Mouse (Mus musculus) neural tube, embryonic 12.5 days (tissue): ENCODE measurements at regions not wholly inside any gene's neighbourhood (a gene's known extent, or its start where the extent isn't known, plus 50 kb on each side); places are given as distances from the start of the nearest gene placed in this dataset.
A peak's percentile ranks its signal among the peaks of the same experiment; 100 is the strongest.

Experiments
- ATAC-seq: fragments of 200-750 bp; cut with Nextera tagmentation; 2 replicates; pipeline ENCODE4 v1.8.0; 2017; ENCODE audit warnings: low read depth, mild to moderate bottlenecking, moderate TSS enrichment, moderate library complexity; ENCODE audit not compliant: low FRiP score
- H3K27ac ChIP-seq: fragments of 300-500 bp; sonication (generic); 2 replicates; pipeline ENCODE4 v1.5.1; 2016
- H3K27me3 ChIP-seq: fragments of 300-500 bp; sonication (generic); replicated peaks from 2 replicates; pipeline ENCODE4 v1.6.1; 2016; ENCODE audit warnings: mild to moderate bottlenecking
- H3K36me3 ChIP-seq: fragments of 300-500 bp; sonication (generic); 2 replicates; pipeline ENCODE4 v1.6.1; 2016; ENCODE audit warnings: mild to moderate bottlenecking
- H3K4me1 ChIP-seq: fragments of 300-500 bp; sonication (generic); 2 replicates; pipeline ENCODE4 v1.6.1; 2016
- H3K4me2 ChIP-seq: fragments of 300-500 bp; sonication (generic); replicated peaks from 2 replicates; pipeline ENCODE4 v1.6.1; 2016; ENCODE audit warnings: mild to moderate bottlenecking
- H3K4me3 ChIP-seq: fragments of 300-500 bp; sonication (generic); 2 replicates; pipeline ENCODE4 v1.5.1; 2016
- H3K9ac ChIP-seq: fragments of 300-500 bp; sonication (generic); 2 replicates; pipeline ENCODE4 v1.6.1; 2016; ENCODE audit warnings: mild to moderate bottlenecking
- H3K9me3 ChIP-seq: fragments of 300-500 bp; sonication (generic); 2 replicates; pipeline ENCODE4 v1.6.1; 2016; ENCODE audit warnings: mild to moderate bottlenecking
- whole genome bisulfite sequencing: fragments of 180-500 bp; shearing (Covaris S2); methylation state at CpG from one replicate; pipeline ENCODE4 v1.1.7; 2016; 5-methylcytosine and 5-hydroxymethylcytosine counted together

GRCm38 (mm10) chr10:46185763-46186458, 608.3 kb downstream of the Hace1 start:
- no peak overlapping the region for H3K4me2 ChIP-seq
- H3K4me1 ChIP-seq = no peaks in the 10 kb centered on the region
- no peak overlapping the region for H3K27ac ChIP-seq
- no peak overlapping the region for H3K4me3 ChIP-seq
- H3K36me3 ChIP-seq = no peaks in the 10 kb centered on the region
- no peaks in the 10 kb centered on the region for H3K27me3 ChIP-seq
- H3K9ac ChIP-seq = no peak overlapping the region
- WGBS = 73% methylated on average over 4 of the region's 4 CpGs
- ATAC-seq = no peak
- no peaks in the 10 kb centered on the region for H3K9me3 ChIP-seq

GRCm38 (mm10) chr10:46194143-46194542, 616.5 kb downstream of the Hace1 start:
- Histone ChIP-seq H3K4me1 (no peaks in the 10 kb centered on the region), H3K4me2 (no peak overlapping the region), H3K27me3 (no peaks in the 10 kb centered on the region), H3K9ac (no peak overlapping the region), H3K36me3 (no peaks in the 10 kb centered on the region), H3K4me3 (no peak overlapping the region), H3K9me3 (no peaks in the 10 kb centered on the region), H3K27ac (no peak overlapping the region)
- no peak for ATAC-seq

GRCm38 (mm10) chr10:46226837-46227402, 649.3 kb downstream of the Hace1 start:
- H3K27me3 ChIP-seq = no peaks in the 10 kb centered on the region
- 56% methylated on average over 7 of the region's 7 CpGs for WGBS

GRCm38 (mm10) chr10:46229608-46230007, 652.0 kb downstream of the Hace1 start:
- H3K4me1 ChIP-seq = no peaks in the 10 kb centered on the region
- no peak overlapping the region for H3K4me2 ChIP-seq
- no peaks in the 10 kb centered on the region for H3K36me3 ChIP-seq
- H3K27ac ChIP-seq = no peak overlapping the region
- peak; percentile 63; the same call in 1 of the 2 replicates for ATAC-seq
- no peaks in the 10 kb centered on the region for H3K27me3 ChIP-seq
- no peak overlapping the region for H3K9ac ChIP-seq
- no peak overlapping the region for H3K4me3 ChIP-seq
- no peaks in the 10 kb centered on the region for H3K9me3 ChIP-seq
- 40% methylated on average over 4 of the region's 4 CpGs for WGBS

More at GRCm38 (mm10) chr10:46226837-46227402, 649.3 kb downstream of the Hace1 start:
- no peak overlapping the region for H3K27ac ChIP-seq
- H3K36me3 ChIP-seq = no peaks in the 10 kb centered on the region
- H3K4me3 ChIP-seq = no peak overlapping the region
- no peak overlapping the region for H3K9ac ChIP-seq
- no peaks in the 10 kb centered on the region for H3K9me3 ChIP-seq
- no peak overlapping the region for H3K4me2 ChIP-seq
- no peak for ATAC-seq
- no peaks in the 10 kb centered on the region for H3K4me1 ChIP-seq

GRCm38 (mm10) chr10:46235581-46235980, 658.0 kb downstream of the Hace1 start:
- Histone ChIP-seq H3K36me3 (no peaks in the 10 kb centered on the region), H3K9ac (no peak overlapping the region), H3K4me2 (no peak overlapping the region), H3K27ac (no peak overlapping the region), H3K4me3 (no peak overlapping the region), H3K9me3 (no peaks in the 10 kb centered on the region), H3K27me3 (no peaks in the 10 kb centered on the region), H3K4me1 (no peaks in the 10 kb centered on the region)
- no peak for ATAC-seq
- 62% methylated on average over 2 of the region's 2 CpGs for WGBS

- WGBS = 55% methylated on average over 1 of the region's 1 CpGs
- no peaks in the 10 kb centered on the region for H3K9me3 ChIP-seq
- H3K36me3 ChIP-seq = no peaks in the 10 kb centered on the region
- H3K4me1 ChIP-seq = no peaks in the 10 kb centered on the region
- H3K4me3 ChIP-seq = no peak overlapping the region
- no peak overlapping the region for H3K27ac ChIP-seq
- no peak for ATAC-seq
- H3K9ac ChIP-seq = no peak overlapping the region
- no peak overlapping the region for H3K4me2 ChIP-seq
- no peaks in the 10 kb centered on the region for H3K27me3 ChIP-seq
Observed at GRCm38 (mm10) chr10:46255575-46255974, 677.9 kb downstream of the Hace1 start.

- Histone ChIP-seq H3K36me3 (no peaks in the 10 kb centered on the region), H3K27me3 (no peaks in the 10 kb centered on the region), H3K4me3 (no peak overlapping the region), H3K27ac (no peak overlapping the region), H3K9me3 (no peaks in the 10 kb centered on the region), H3K4me1 (no peaks in the 10 kb centered on the region), H3K4me2 (no peak overlapping the region), H3K9ac (no peak overlapping the region)
- WGBS = 90% methylated on average over 1 of the region's 1 CpGs
- ATAC-seq = no peak
Observed at GRCm38 (mm10) chr10:46269710-46270109, 692.1 kb downstream of the Hace1 start.

- no peaks in the 10 kb centered on the region for H3K9me3 ChIP-seq
- H3K27ac ChIP-seq = no peak overlapping the region
- no peaks in the 10 kb centered on the region for H3K4me1 ChIP-seq
- H3K9ac ChIP-seq = no peak overlapping the region
- H3K27me3 ChIP-seq = no peaks in the 10 kb centered on the region
- ATAC-seq = no peak
- H3K4me3 ChIP-seq = no peak overlapping the region
- H3K36me3 ChIP-seq = no peaks in the 10 kb centered on the region
- H3K4me2 ChIP-seq = no peak overlapping the region
- WGBS = 86% methylated on average over 1 of the region's 1 CpGs
Observed at GRCm38 (mm10) chr10:46273846-46274245, 696.2 kb downstream of the Hace1 start.

GRCm38 (mm10) chr10:46294290-46294689, 716.7 kb downstream of the Hace1 start:
- Histone ChIP-seq H3K4me1 (no peaks in the 10 kb centered on the region), H3K4me3 (no peak overlapping the region), H3K27me3 (no peaks in the 10 kb centered on the region), H3K9me3 (no peaks in the 10 kb centered on the region), H3K27ac (no peak overlapping the region), H3K9ac (no peak overlapping the region), H3K4me2 (no peak overlapping the region), H3K36me3 (no peaks in the 10 kb centered on the region)
- WGBS = 83% methylated on average over 5 of the region's 5 CpGs
- ATAC-seq = no peak

- Histone ChIP-seq H3K4me2 (no peak overlapping the region), H3K36me3 (no peaks in the 10 kb centered on the region), H3K4me3 (no peak overlapping the region), H3K9me3 (no peaks in the 10 kb centered on the region), H3K9ac (no peak overlapping the region), H3K4me1 (no peaks in the 10 kb centered on the region), H3K27ac (no peak overlapping the region), H3K27me3 (no peaks in the 10 kb centered on the region)
- no peak for ATAC-seq
- WGBS = 79% methylated on average over 5 of the region's 5 CpGs
Observed at GRCm38 (mm10) chr10:46298352-46298751, 720.7 kb downstream of the Hace1 start.

GRCm38 (mm10) chr10:46299521-46299920, 721.9 kb downstream of the Hace1 start:
- no peak overlapping the region for H3K4me3 ChIP-seq
- H3K4me2 ChIP-seq = no peak overlapping the region
- H3K9ac ChIP-seq = no peak overlapping the region
- no peaks in the 10 kb centered on the region for H3K36me3 ChIP-seq
- H3K4me1 ChIP-seq = no peaks in the 10 kb centered on the region
- no peaks in the 10 kb centered on the region for H3K9me3 ChIP-seq
- H3K27ac ChIP-seq = no peak overlapping the region
- H3K27me3 ChIP-seq = no peaks in the 10 kb centered on the region
- ATAC-seq = no peak
- WGBS = 46% methylated on average over 3 of the region's 3 CpGs

GRCm38 (mm10) chr10:46320328-46321038, 742.9 kb downstream of the Hace1 start:
- Histone ChIP-seq H3K36me3 (no peaks in the 10 kb centered on the region), H3K9me3 (no peaks in the 10 kb centered on the region), H3K4me3 (no peak overlapping the region), H3K4me2 (no peak overlapping the region), H3K9ac (no peak overlapping the region), H3K27ac (no peak overlapping the region), H3K4me1 (no peaks in the 10 kb centered on the region), H3K27me3 (no peaks in the 10 kb centered on the region)
- no peak for ATAC-seq
- WGBS = 89% methylated on average over 5 of the region's 5 CpGs
